In genomic region chr7:28833723-28834347, GRCm38 (mm10) we compare ENCODE assay signal across 11 mouse cellular contexts. TPM values are rescaled to one million over a fixed set of nuclear protein-coding genes. Genes with fewer than 3 reads are reported as not detected.
DNase-seq lines count a peak whose midpoint lies in the region; ATAC-seq lines count a peak whose summit lies in the region.
"Had no signal": no experiment of that assay in that cellular context is flagged by ENCODE, and none has a peak within 500 bp of the region (broad histone marks: within the 10 kb centered on the region; RNA-seq: fewer than 3 reads in every experiment).

Gene Lgals4, plus strand, starts transcription at chr7:28833854.

- H3K9ac ChIP-seq in kidney, embryonic 16.5 days (replicated peaks; ENCODE audit: low read length) = no peak within 1 kb of the TSS
- H3K9ac ChIP-seq in intestine, embryonic 14.5 days (ENCODE audit: low read length) = peak within 1 kb of the TSS; percentile 40
- H3K9ac ChIP-seq: lung, embryonic 15.5 days had no signal

- H3K27ac ChIP-seq in kidney, embryonic 16.5 days (ENCODE audit: low read length) = no peak within 1 kb of the TSS
- peak within 1 kb of the TSS; percentile 69 for H3K27ac ChIP-seq in intestine, embryonic 14.5 days (ENCODE audit: low read depth)
- H3K27ac ChIP-seq: lung, embryonic 15.5 days had no signal

- ATAC-seq in kidney, embryonic 16.5 days (ENCODE audit: low FRiP score, low TSS enrichment) = no peak
- no peak for ATAC-seq in CD4-positive, CD25-positive, alpha-beta regulatory T cell, adult 4 months
- peak; percentile 85 for ATAC-seq in intestine, embryonic 14.5 days (replicated peaks; ENCODE audit: low FRiP score, low TSS enrichment, low read depth)
- ATAC-seq in granulocyte monocyte progenitor cell, adult 5-6 weeks (replicated peaks; ENCODE audit: poor library complexity, severe bottlenecking) = no peak
- ATAC-seq: forebrain, embryonic 14.5 days; midbrain, embryonic 16.5 days had no signal

- H3K9me3 ChIP-seq in kidney, embryonic 16.5 days (ENCODE audit: low read length) = no peaks in the 10 kb centered on the region
- no peaks in the 10 kb centered on the region for H3K9me3 ChIP-seq in intestine, embryonic 14.5 days (ENCODE audit: control insufficient read depth, low read length)
- H3K9me3 ChIP-seq: lung, embryonic 15.5 days had no signal

- WGBS in kidney, embryonic 16.5 days = 88% methylated on average over 6 of the region's 6 CpGs
- 70% methylated on average over 6 of the region's 6 CpGs for WGBS in intestine, embryonic 14.5 days

- DNase-seq in kidney, postnatal 10 days = no peak
- peak in 1 of 2 experiments; percentile 2 for DNase-seq in adrenal gland, postnatal 4 days (ENCODE audit: low spot score in 2 of 2)
- no peak for DNase-seq in intestine, embryonic 14.5 days (ENCODE audit: low spot score)
- DNase-seq in embryo, embryonic 11 days = no peak
- DNase-seq: cerebellum, adult 18-20 months had no signal

- H3K4me2 ChIP-seq in kidney, embryonic 16.5 days (replicated peaks; ENCODE audit: low read depth, low read length) = no peak within 1 kb of the TSS
- H3K4me2 ChIP-seq in intestine, embryonic 14.5 days (ENCODE audit: low read length) = peak within 1 kb of the TSS; percentile 42
- H3K4me2 ChIP-seq: lung, embryonic 15.5 days had no signal

- no peaks in the 10 kb centered on the region for H3K27me3 ChIP-seq in kidney, embryonic 16.5 days (ENCODE audit: insufficient read depth, low read length)
- no peaks in the 10 kb centered on the region for H3K27me3 ChIP-seq in intestine, embryonic 14.5 days (replicated peaks; ENCODE audit: control insufficient read depth, insufficient read depth, low read length)
- H3K27me3 ChIP-seq: lung, embryonic 15.5 days had no signal

- H3K4me1 ChIP-seq in kidney, embryonic 16.5 days (ENCODE audit: insufficient read depth, low read length) = no peaks in the 10 kb centered on the region
- H3K4me1 ChIP-seq in intestine, embryonic 14.5 days (replicated peaks; ENCODE audit: control insufficient read depth, insufficient read depth, low read length) = no peaks in the 10 kb centered on the region
- H3K4me1 ChIP-seq: lung, embryonic 15.5 days had no signal

- no peak within 1 kb of the TSS for H3K4me3 ChIP-seq in kidney, embryonic 16.5 days (ENCODE audit: low read length)
- H3K4me3 ChIP-seq in intestine, embryonic 14.5 days (ENCODE audit: low read depth, low read length) = peak within 1 kb of the TSS; percentile 26
- H3K4me3 ChIP-seq: lung, embryonic 15.5 days had no signal

- H3K36me3 ChIP-seq in kidney, embryonic 16.5 days (ENCODE audit: insufficient read depth, low read length) = peaks cover 18% of the 10 kb centered on the region
- peaks cover 12% of the 10 kb centered on the region for H3K36me3 ChIP-seq in intestine, embryonic 14.5 days (ENCODE audit: control insufficient read depth, insufficient read depth, low read length)

RNA-seq across cellular contexts. Expression of gene Lgals4, which starts in this region (rescaled TPM):
- polyA plus RNA-seq in kidney, embryonic 16.5 days (2015; fragmentation: Nextera tagmentation; extraction: Ambion mirVana) = 10.8 and 12.8 TPM in 2 replicates
- polyA plus RNA-seq in CD4-positive, CD25-positive, alpha-beta regulatory T cell, adult 4 months (2017; shearing (Covaris generic)) = 10 to 100 TPM; 28.0 to 57.1 TPM
- total RNA-seq in adrenal gland, postnatal 4 days (2021) = 10 to 100 TPM; 29.2 to 33.2 TPM
- polyA plus RNA-seq in intestine, embryonic 14.5 days (2014; fragmentation: Nextera tagmentation; extraction: Ambion mirVana) = 604 and 737 TPM in 2 replicates
- 20.5 and 20.8 TPM in 2 replicates for total RNA-seq in granulocyte monocyte progenitor cell, adult 5-6 weeks (2014; fragmentation: Nextera tagmentation)
- 3.9 and 6.6 TPM in 2 replicates for total RNA-seq in granulocyte monocyte progenitor cell, adult 5-6 weeks (2017)

Comparison
In these comparisons a context has a peak if more than half of its experiments do, and no peak if none do; other contexts are left out.
1. RNA of gene Lgals4 (polyA plus RNA-seq): 604 to 737 TPM in intestine, embryonic 14.5 days; 28.0 to 57.1 TPM in CD4-positive, CD25-positive, alpha-beta regulatory T cell, adult 4 months and 10.8 to 12.8 TPM in kidney, embryonic 16.5 days; every median in the first group is over 10 times any median in the second.